Mouse (Mus musculus): ENCODE data around the gene Mepce. TPM values are rescaled to one million over a fixed set of nuclear protein-coding genes. Genes with fewer than 3 reads are reported as not detected.

The Mepce gene
- polyA plus RNA-seq, 1 experiment from 2014 or later = 10.0 TPM

DNA sequence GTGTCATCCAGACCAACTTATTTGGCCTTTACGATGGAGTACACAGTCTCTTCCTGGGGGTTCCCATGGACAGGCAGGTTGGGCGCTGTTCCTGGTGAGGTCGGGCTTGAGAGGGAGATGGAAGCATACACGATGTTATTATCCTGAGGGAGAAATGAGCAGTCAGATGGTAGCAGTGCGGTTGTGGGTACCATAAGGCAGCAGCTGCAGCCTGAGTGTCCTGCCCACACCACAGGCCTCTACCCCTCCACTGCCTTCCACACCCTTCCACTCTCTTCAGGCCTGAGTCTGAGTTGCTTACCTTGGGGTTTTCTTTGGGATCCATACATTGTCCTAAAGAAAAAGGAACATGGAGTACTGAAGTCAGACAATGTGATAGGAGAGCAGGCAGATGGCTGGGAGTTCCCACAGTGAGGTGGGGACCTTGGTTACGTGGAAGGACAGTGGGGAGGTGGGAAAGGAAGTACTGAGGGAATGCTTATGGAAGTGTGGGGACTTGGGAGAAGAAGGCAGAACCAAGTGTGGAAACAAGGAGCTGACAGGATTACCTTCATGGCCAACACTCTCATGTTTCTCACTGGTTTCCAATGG is 36.1 kb upstream of the Mepce start:
- Histone ChIP-seq H3K4me2 (no peak overlapping the region), H3K4me3 (replicated peaks) (no peak overlapping the region), H3K36me3 (no peaks in the 10 kb centered on the region), H3K9ac (replicated peaks) (no peak overlapping the region), H3K9me3 (replicated peaks) (no peaks in the 10 kb centered on the region), H3K27ac (replicated peaks) (no peak overlapping the region), H3K27me3 (replicated peaks) (no peaks in the 10 kb centered on the region), H3K4me1 (no peaks in the 10 kb centered on the region)
- no peak for ATAC-seq (ENCODE audit: low FRiP score)
- 89% methylated on average over 6 of the region's 6 CpGs for WGBS

DNA sequence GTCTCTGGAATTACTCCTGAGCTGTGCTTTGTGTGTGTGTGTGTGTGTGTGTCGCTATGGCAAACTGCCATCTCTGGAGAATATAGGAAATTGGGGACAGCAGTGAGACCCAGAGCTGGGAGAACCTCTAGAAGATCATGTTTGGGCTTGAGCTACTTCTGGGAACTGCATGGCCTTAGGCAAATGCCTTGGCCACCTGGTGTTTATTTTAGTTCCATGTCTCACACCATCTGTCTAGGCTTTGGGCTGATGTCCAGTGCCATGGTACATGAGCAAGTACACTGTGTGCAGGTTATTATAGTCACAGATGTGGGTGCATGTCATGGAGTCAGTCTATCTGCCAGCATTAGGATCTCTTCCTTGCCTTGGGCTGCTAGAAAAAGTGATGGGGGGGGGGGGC is 35.1 kb upstream of the Mepce start:
- H3K27ac ChIP-seq (replicated peaks) = no peak overlapping the region
- no peak overlapping the region for H3K4me2 ChIP-seq
- no peaks in the 10 kb centered on the region for H3K4me1 ChIP-seq
- no peak overlapping the region for H3K9ac ChIP-seq (replicated peaks)
- no peaks in the 10 kb centered on the region for H3K27me3 ChIP-seq (replicated peaks)
- H3K4me3 ChIP-seq (replicated peaks) = no peak overlapping the region
- ATAC-seq (ENCODE audit: low FRiP score) = no peak
- WGBS = 89% methylated on average over 1 of the region's 1 CpGs
- H3K36me3 ChIP-seq = no peaks in the 10 kb centered on the region
- H3K9me3 ChIP-seq (replicated peaks) = no peaks in the 10 kb centered on the region

DNA sequence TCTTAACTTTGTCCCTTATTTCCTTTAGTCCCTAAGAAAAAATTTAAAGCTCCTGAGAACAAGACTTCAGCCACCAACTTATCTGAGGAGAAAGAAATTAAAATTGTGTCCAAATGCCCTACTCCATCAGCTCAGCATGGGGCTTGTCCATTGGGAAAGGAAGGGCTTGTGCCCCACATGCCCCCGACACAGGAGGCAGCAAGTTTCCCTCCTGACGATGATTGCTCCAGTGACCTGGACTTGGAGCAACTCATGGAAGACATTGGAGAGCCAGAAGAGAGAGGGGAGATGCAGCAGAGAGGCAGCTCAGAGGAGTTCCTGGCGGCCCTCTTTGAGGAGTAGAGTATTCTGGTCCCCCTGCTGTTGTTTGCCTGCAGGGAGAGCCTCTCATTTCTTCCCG is 34.7 kb upstream of the Mepce start:
- Histone ChIP-seq H3K27me3 (replicated peaks) (no peaks in the 10 kb centered on the region), H3K36me3 (no peaks in the 10 kb centered on the region), H3K4me3 (replicated peaks) (no peak overlapping the region), H3K4me2 (no peak overlapping the region), H3K9ac (replicated peaks) (no peak overlapping the region), H3K27ac (replicated peaks) (no peak overlapping the region), H3K9me3 (replicated peaks) (no peaks in the 10 kb centered on the region), H3K4me1 (no peaks in the 10 kb centered on the region)
- 72% methylated on average over 4 of the region's 4 CpGs for WGBS
- ATAC-seq (ENCODE audit: low FRiP score) = no peak

DNA sequence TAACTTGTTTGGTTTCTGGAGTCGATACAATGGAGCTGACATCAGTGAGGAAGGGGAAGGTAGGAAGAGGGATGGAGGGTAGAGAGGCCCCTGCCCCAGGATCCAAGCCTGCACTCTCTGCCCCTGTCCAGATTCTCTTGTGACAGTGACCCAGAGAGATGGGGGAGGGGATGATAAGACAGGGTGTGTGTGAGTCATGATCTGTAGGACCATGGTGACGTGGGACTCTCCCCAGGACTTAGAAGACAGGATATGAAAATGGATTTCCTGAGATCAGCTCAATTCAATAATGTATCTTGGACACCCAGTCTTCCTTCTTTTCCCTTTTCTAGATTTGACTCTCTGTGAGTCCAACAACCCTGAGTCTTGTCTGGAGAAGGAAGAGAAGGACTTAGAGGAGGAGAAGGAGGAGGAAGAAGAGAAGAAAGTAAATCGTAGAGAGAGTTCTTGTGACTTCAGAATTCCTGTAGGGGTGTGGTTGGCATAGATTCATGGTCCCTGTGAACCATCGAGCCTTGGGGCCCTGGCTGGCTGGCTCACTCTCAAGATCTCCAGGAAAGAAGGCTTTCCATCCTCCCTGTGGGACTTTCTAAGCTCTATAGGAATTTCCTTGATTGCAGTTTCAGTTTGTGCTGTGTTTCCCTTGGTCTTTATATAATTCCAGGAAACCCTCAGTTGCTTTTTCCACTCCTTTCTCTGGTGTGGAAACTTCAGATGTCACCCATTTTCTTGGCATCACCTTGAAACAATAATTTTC is 30.2 kb upstream of the Mepce start:
- Histone ChIP-seq H3K27ac (replicated peaks) (no peak overlapping the region), H3K9me3 (replicated peaks) (no peaks in the 10 kb centered on the region), H3K4me3 (replicated peaks) (no peak overlapping the region), H3K36me3 (no peaks in the 10 kb centered on the region), H3K4me1 (no peaks in the 10 kb centered on the region), H3K9ac (replicated peaks) (no peak overlapping the region), H3K27me3 (replicated peaks) (no peaks in the 10 kb centered on the region), H3K4me2 (no peak overlapping the region)
- no peak for ATAC-seq (ENCODE audit: low FRiP score)
- 71% methylated on average over 4 of the region's 4 CpGs for WGBS

DNA sequence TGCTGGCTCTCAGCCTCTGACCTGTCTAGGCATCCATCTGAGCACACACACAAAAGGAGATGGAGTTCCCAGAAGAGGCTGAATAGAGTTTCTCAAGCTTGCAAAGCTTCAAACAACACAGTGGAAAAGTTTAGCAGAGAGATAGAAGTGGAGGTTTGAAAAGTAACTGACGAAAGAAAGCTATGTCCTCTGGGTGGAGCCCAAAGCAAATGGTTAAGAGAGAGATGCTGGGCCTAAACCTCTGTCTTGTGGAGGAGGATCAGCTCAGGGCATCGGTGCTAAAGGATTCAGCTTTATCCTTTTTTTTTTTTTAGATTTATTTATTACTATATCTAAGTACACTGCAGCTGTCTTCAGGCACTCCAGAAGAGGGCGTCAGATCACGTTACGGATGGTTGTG is 20.9 kb upstream of the Mepce start:
- ATAC-seq (ENCODE audit: low FRiP score) = no peak
- no peaks in the 10 kb centered on the region for H3K9me3 ChIP-seq (replicated peaks)
- H3K27me3 ChIP-seq (replicated peaks) = no peaks in the 10 kb centered on the region
- H3K4me2 ChIP-seq = no peak overlapping the region
- H3K27ac ChIP-seq (replicated peaks) = no peak overlapping the region
- 91% methylated on average over 5 of the region's 5 CpGs for WGBS
- no peak overlapping the region for H3K9ac ChIP-seq (replicated peaks)
- H3K4me3 ChIP-seq (replicated peaks) = no peak overlapping the region
- H3K4me1 ChIP-seq = no peaks in the 10 kb centered on the region
- no peaks in the 10 kb centered on the region for H3K36me3 ChIP-seq

DNA sequence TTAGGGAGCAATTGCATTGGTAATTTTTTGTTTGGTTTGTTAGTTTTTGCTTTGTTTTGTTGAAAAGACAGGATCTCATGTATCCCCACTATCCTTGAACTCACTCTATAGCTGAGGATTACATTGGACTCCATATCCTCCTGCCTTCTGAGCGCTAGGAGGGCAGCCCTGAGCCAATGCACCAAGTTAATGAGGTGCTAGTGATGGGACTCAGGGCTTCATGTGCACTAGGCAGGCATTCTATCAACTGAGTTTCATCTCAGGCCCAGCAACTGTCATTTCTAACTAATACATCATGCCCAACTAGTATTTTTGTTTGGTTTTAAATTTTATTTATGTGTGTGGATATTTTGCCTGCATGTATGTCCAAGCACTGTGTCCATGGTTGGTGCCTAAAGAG is 18.7 kb upstream of the Mepce start:
- Histone ChIP-seq H3K4me1 (no peaks in the 10 kb centered on the region), H3K27me3 (replicated peaks) (no peaks in the 10 kb centered on the region), H3K4me3 (replicated peaks) (no peak overlapping the region), H3K27ac (replicated peaks) (no peak overlapping the region), H3K9ac (replicated peaks) (no peak overlapping the region), H3K36me3 (no peaks in the 10 kb centered on the region), H3K9me3 (replicated peaks) (no peaks in the 10 kb centered on the region), H3K4me2 (no peak overlapping the region)
- no peak for ATAC-seq (ENCODE audit: low FRiP score)
- 86% methylated on average over 1 of the region's 1 CpGs for WGBS

DNA sequence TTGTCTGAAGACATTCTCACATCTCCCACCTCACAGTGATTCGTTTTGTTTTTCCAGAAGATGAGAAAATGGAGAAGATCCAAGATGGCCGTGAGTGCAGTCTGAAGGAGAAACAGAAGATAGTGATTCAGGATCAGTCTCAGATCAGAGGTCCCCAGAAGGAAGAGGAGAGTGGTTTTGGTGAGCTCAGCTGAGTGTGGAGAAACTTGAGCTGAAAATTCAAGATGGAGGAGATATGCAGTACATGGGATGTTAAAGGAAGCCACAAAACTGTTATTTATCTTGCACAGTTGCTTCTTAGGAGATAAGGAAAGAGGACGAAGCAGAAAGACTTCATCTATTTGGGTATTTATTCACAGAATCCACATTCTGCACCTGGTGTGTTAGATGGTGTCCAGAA is 13.5 kb upstream of the Mepce start:
- no peaks in the 10 kb centered on the region for H3K9me3 ChIP-seq (replicated peaks)
- H3K27me3 ChIP-seq (replicated peaks) = no peaks in the 10 kb centered on the region
- no peak overlapping the region for H3K4me2 ChIP-seq
- H3K9ac ChIP-seq (replicated peaks) = no peak overlapping the region
- no peak overlapping the region for H3K4me3 ChIP-seq (replicated peaks)
- no peak for ATAC-seq (ENCODE audit: low FRiP score)
- H3K36me3 ChIP-seq = no peaks in the 10 kb centered on the region
- H3K4me1 ChIP-seq = no peaks in the 10 kb centered on the region
- H3K27ac ChIP-seq (replicated peaks) = no peak overlapping the region
- WGBS = 88% methylated on average over 3 of the region's 3 CpGs

DNA sequence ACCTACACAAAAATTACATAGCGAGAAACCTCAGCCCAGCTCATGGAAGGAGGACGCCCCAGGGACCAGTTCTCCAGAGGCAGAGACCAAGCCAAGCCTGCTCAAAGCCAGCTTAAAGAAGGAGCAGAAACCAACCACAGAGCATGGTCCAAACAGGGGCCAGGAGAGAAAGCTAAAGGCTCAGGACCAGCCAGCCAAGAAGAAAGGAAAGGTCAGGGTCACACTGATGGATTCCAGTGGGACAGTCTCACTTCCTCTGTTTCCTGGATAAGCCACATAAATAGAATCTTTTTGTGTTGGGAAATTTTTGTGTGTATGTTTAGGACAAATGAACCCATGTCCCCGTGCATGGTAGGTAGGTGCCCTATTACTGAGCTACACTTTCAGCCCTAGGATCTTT is 9.2 kb upstream of the Mepce start:
- no peaks in the 10 kb centered on the region for H3K9me3 ChIP-seq (replicated peaks)
- no peak overlapping the region for H3K4me2 ChIP-seq
- H3K9ac ChIP-seq (replicated peaks) = no peak overlapping the region
- no peaks in the 10 kb centered on the region for H3K4me1 ChIP-seq
- H3K27me3 ChIP-seq (replicated peaks) = no peaks in the 10 kb centered on the region
- WGBS = 83% methylated on average over 3 of the region's 3 CpGs
- no peak overlapping the region for H3K4me3 ChIP-seq (replicated peaks)
- no peaks in the 10 kb centered on the region for H3K36me3 ChIP-seq
- no peak overlapping the region for H3K27ac ChIP-seq (replicated peaks)
- no peak for ATAC-seq (ENCODE audit: low FRiP score)

DNA sequence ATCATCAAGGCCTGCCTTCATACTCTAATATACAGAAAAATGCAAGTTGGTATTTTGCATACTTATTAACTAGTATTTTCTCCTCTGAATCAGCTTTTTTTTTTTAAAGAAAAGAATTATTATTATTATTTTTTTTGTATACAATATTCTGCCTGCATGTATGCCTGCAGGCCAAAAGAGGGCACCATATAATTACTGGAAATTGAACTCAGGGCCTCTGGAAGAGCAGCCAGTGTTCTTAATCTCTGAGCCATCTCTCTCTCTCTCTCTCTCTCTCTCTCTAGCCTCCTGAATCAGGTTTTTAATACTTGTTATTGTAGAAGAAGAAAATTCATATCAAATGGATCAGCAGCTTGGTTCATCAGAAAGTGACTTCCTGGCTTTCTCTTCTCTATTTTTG is 4.1 kb upstream of the Mepce start:
- Histone ChIP-seq H3K36me3 (no peaks in the 10 kb centered on the region), H3K4me3 (replicated peaks) (no peak overlapping the region), H3K4me1 (peaks cover 7% of the 10 kb centered on the region), H3K4me2 (no peak overlapping the region), H3K9ac (replicated peaks) (no peak overlapping the region), H3K27me3 (replicated peaks) (no peaks in the 10 kb centered on the region), H3K9me3 (replicated peaks) (no peaks in the 10 kb centered on the region), H3K27ac (replicated peaks) (no peak overlapping the region)
- ATAC-seq (ENCODE audit: low FRiP score) = no peak

DNA sequence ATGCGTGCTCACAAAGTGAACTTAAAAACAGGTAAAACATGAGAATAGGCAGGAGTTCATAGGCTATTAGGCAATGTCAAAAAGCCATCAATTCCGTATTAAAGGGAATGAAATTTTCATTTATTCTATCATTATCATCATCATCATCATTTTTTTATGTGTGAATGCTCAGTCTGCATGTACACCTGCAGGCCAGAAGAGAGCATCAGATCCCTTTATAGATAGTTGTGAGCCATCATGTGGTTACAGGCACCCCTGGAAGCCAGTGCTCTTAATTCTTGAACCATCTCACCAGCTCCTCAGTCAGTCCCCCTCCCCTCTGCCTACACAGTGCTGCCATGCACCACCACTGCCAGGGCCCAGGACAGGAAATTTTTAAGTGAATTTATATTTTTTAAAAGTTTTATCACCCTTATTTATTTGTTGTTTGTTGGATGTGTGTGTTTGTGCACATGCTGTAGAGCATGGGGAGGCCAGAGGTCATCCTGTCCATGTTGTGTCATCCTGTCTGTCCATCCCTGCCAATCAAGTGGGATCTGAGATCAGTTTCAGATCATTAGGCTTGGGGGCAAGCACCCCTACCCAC is 1.6 kb upstream of the Mepce start:
- H3K9ac ChIP-seq (replicated peaks) = no peak overlapping the region
- H3K27ac ChIP-seq (replicated peaks) = no peak overlapping the region
- no peaks in the 10 kb centered on the region for H3K9me3 ChIP-seq (replicated peaks)
- WGBS = 93% methylated on average over 2 of the region's 2 CpGs
- H3K4me3 ChIP-seq (replicated peaks) = no peak overlapping the region
- no peaks in the 10 kb centered on the region for H3K27me3 ChIP-seq (replicated peaks)
- H3K4me2 ChIP-seq = no peak overlapping the region
- ATAC-seq (ENCODE audit: low FRiP score) = no peak
- H3K36me3 ChIP-seq = no peaks in the 10 kb centered on the region; the same call in 1 of the 2 replicates
- peaks cover 20% of the 10 kb centered on the region for H3K4me1 ChIP-seq

DNA sequence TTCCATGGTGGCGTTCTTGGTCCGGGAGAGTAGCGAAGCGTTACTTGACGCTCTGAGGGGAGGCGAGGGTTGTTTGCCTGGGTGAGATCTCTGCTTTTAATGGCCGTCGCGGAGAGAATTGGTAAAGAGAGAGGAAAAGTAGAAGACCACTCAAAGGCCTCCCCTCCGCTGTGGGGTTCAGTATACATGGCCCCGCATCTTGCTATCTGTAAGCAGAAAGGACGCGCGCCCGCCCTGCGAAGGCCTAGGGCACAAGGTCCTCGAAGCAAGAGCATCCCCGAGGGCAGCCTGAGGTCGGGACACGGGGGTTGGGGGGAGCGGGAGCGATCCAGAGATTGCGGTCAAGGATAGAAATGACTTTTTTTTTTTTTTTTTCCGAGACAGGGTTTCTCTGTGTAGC is 716 bp upstream of the Mepce start:
- Histone ChIP-seq H3K9ac (replicated peaks) (no peak overlapping the region), H3K36me3 (peaks cover 7% of the 10 kb centered on the region), H3K27ac (replicated peaks) (no peak overlapping the region; the same call in 1 of the 2 replicates), H3K4me3 (replicated peaks) (peak overlapping the region; percentile 69), H3K9me3 (replicated peaks) (no peaks in the 10 kb centered on the region), H3K4me2 (peak overlapping the region; percentile 92), H3K27me3 (replicated peaks) (no peaks in the 10 kb centered on the region), H3K4me1 (peaks cover 29% of the 10 kb centered on the region)
- WGBS = 74% methylated on average over 24 of the region's 24 CpGs
- no peak for ATAC-seq (ENCODE audit: low FRiP score)

Data from neural tube, embryonic 15.5 days (tissue).